Mouse (Mus musculus) gastrocnemius, adult 2 months (tissue): ENCODE data around the gene Kdm5a. TPM values are rescaled to one million over a fixed set of nuclear protein-coding genes. Genes with fewer than 3 reads are reported as not detected.

Experiments used
- DNase-seq: peaks from one replicate; pipeline ENCODE4 v3.0.0; 2022
- H3K27ac ChIP-seq: fragments of 200-600 bp; 2 replicates; pipeline ENCODE4 v1.8.1; 2022; ENCODE audit warnings: mild to moderate bottlenecking
- H3K4me3 ChIP-seq: fragments of 200-600 bp; 2 replicates; pipeline ENCODE4 v1.8.1; 2022; ENCODE audit warnings: mild to moderate bottlenecking, moderate library complexity
- CTCF ChIP-seq: fragments of 200-600 bp; IDR thresholded peaks from 2 replicates; pipeline ENCODE4 v1.8.1; 2022; ENCODE audit warnings: antibody characterized with exemption, mild to moderate bottlenecking, moderate library complexity
- intact Hi-C: fragments of 180-260 bp; cut with DNase I; formaldehyde crosslinking; loops from one replicate; pipeline ENCODE4 v1.15.1; 2025
- total RNA-seq, 2 experiments: library from RNA; stranded (reverse); gene quantifications; 2 replicates each; pipeline ENCODE4 v1.2.3; 2021

Kdm5a gene
- total RNA-seq, 2 experiments from 2014 or later, result 22.9 to 23.8 TPM

GRCm38 (mm10) chr6:120485038-120485437 lies 121.1 kb downstream of the Kdm5a start:
- intact Hi-C loops, result no loop called here
- Histone ChIP-seq H3K4me3 (no peak overlapping the region), H3K27ac (no peak overlapping the region)
- no peak for DNase-seq
- TF ChIP-seq CTCF, result no peak

GRCm38 (mm10) chr6:120486051-120486510 lies 122.2 kb downstream of the Kdm5a start:
- Histone ChIP-seq H3K4me3 (no peak overlapping the region), H3K27ac (no peak overlapping the region)
- TF ChIP-seq CTCF, result no peak
- no peak for DNase-seq
- intact Hi-C loops, result no loop called here

GRCm38 (mm10) chr6:120488647-120489046 lies 124.7 kb downstream of the Kdm5a start:
- no peak for DNase-seq
- TF ChIP-seq CTCF, result no peak
- no peak overlapping the region for H3K27ac ChIP-seq
- H3K4me3 ChIP-seq, result no peak overlapping the region
- intact Hi-C loops, result no loop called here

- TF ChIP-seq CTCF, result no peak
Observed at GRCm38 (mm10) chr6:120489461-120489860, 125.5 kb downstream of the Kdm5a start.

GRCm38 (mm10) chr6:120491064-120491463 lies 127.1 kb downstream of the Kdm5a start:
- no peak for TF ChIP-seq CTCF
- no peak overlapping the region for H3K4me3 ChIP-seq
- H3K27ac ChIP-seq, result no peak overlapping the region
- intact Hi-C loops, result no loop called here
- no peak for DNase-seq

More at GRCm38 (mm10) chr6:120489461-120489860, 125.5 kb downstream of the Kdm5a start:
- DNase-seq, result no peak
- Histone ChIP-seq H3K4me3 (no peak overlapping the region), H3K27ac (no peak overlapping the region)
- intact Hi-C loops, result no loop called here

GRCm38 (mm10) chr6:120491862-120492498 lies 128.1 kb downstream of the Kdm5a start:
- no peak for TF ChIP-seq CTCF
- Histone ChIP-seq H3K27ac (no peak overlapping the region), H3K4me3 (peak overlapping the region; percentile 75)
- intact Hi-C loops, result no loop called here
- DNase-seq, result no peak

GRCm38 (mm10) chr6:120492499-120493373 lies 128.8 kb downstream of the Kdm5a start:
- no peak overlapping the region for H3K27ac ChIP-seq
- no peak for TF ChIP-seq CTCF
- peak overlapping the region; percentile 75 for H3K4me3 ChIP-seq
- DNase-seq, result no peak
- intact Hi-C loops, result no loop called here

- peak within 1 kb of the TSS; percentile 75 for H3K4me3 ChIP-seq
- intact Hi-C loops, result no loop called here
- DNase-seq, result peak; percentile 49
- no peak within 1 kb of the TSS for H3K27ac ChIP-seq
- TF ChIP-seq CTCF, result no peak
Observed at GRCm38 (mm10) chr6:120493374-120494181, 129.7 kb downstream of the Kdm5a start, which contains the start of gene Tmem121b. Gene Tmem121b, minus strand, starts transcription at chr6:120493807.

Other genes with a start within 250 kb of the Kdm5a start
- gene D330020A13Rik, start 69.8 kb upstream of the Kdm5a start, total RNA-seq, result not detected
- gene B4galnt3, start 69.6 kb upstream of the Kdm5a start, total RNA-seq, result under 1 TPM; 0.78 to 0.89 TPM
- 1 to 10 TPM; 2.8 to 3.9 TPM for gene Ccdc77, start 250 bp downstream of the Kdm5a start, total RNA-seq
- gene Il17ra, start 99.1 kb downstream of the Kdm5a start, total RNA-seq, result 1 to 10 TPM in 1 of 2 experiments, under 1 TPM in 1; 0.99 to 2.0 TPM
- not detected for gene Tmem121b, start 129.7 kb downstream of the Kdm5a start, total RNA-seq
- gene Hdhd5, start 167.2 kb downstream of the Kdm5a start, total RNA-seq, result 10 to 100 TPM; 19.4 to 28.5 TPM